Mouse (Mus musculus) brain, embryonic 14.5 days (tissue): ENCODE data around the gene Gstm2.

ENCODE experiments used
- CTCF ChIP-seq: fragments of 200-500 bp; IDR thresholded peaks from 2 replicates; pipeline ENCODE4 v1.5.1; 2012; ENCODE audit warnings: inconsistent platforms, mild to moderate bottlenecking, moderate library complexity, borderline replicate concordance; ENCODE audit not compliant: insufficient read depth, insufficient read length; ENCODE audit errors: extremely low read depth
- POLR2A ChIP-seq: fragments of 200-500 bp; IDR thresholded peaks from 2 replicates; pipeline ENCODE4 v1.6.1; 2012; ENCODE audit warnings: mild to moderate bottlenecking, inconsistent platforms, borderline replicate concordance; ENCODE audit not compliant: poor library complexity, insufficient read depth, insufficient read length, severe bottlenecking; ENCODE audit errors: extremely low read depth

- no peak for TF ChIP-seq CTCF
- TF ChIP-seq POLR2A: no peak
These were observed 25.3 kb upstream of the Gstm2 start for GRCm38 (mm10) chr3:108011558-108011957.
